Mouse (Mus musculus) adrenal gland, adult 8-10 months (tissue): ENCODE data around the gene Gm17332. TPM values are rescaled to one million over a fixed set of nuclear protein-coding genes. Genes with fewer than 3 reads are reported as not detected.
"Not testable (repeated sequence)": the region's sequence is repeated elsewhere in the genome, so short reads cannot be mapped to it uniquely, and the experiment has no call there.

Experiments used
- DNase-seq: peaks from one replicate; pipeline ENCODE4 v3.0.0; 2022
- total RNA-seq, 4 experiments: library from RNA; stranded (reverse); gene quantifications; 2 replicates each; pipeline ENCODE4 v1.2.4; 2022

Gene Gm17332
- total RNA-seq = not detected

GRCm38 (mm10) chr11:31182362-31182761, at the start of gene Gm17332:
Gene Gm17332 (minus strand): TSS chr11:31182462.
- no peak for DNase-seq

DNA sequence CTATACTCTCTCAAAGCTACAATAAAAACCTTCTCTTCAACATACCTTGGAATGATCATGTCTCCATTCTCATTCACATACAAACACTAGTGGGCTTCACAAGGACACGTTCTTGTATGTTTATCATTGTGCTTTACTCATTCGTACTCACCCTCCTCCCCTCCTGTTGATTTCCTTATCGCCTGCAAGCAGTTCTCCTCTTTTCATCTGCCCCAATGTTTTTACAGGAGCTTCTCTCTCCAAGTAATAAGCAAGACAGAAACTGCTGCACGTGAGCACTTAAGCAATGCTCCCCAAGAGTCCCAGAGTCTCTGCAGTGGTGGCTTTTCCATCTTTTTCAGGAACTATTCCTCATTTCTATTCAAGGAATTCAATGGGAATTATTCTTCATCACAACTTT, 47.7 kb upstream of the Gm17332 start:
- DNase-seq = no peak

- DNase-seq = no peak
These were observed 43.1 kb upstream of the Gm17332 start for GRCm38 (mm10) chr11:31225359-31225758.

DNA sequence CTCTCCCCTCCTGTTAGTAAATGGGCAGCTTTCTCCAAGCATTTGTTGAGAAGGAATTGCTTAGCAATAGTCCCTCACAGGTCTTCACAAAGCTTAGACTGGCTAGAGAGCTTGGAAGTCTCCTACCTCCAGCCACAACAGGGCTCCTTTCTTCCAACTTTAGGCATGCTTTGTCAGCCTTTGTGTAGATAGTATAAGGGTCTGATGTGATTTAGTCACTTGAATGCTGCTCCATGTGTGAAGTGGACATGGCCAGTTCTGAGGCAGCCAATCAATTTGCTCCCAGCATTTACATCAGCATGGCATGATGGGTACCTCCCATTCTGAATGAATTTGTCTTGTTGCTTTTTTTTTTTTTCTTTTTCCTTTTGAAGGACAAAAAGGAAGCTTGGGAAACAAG, 35.7 kb upstream of the Gm17332 start:
- DNase-seq = no peak

DNA sequence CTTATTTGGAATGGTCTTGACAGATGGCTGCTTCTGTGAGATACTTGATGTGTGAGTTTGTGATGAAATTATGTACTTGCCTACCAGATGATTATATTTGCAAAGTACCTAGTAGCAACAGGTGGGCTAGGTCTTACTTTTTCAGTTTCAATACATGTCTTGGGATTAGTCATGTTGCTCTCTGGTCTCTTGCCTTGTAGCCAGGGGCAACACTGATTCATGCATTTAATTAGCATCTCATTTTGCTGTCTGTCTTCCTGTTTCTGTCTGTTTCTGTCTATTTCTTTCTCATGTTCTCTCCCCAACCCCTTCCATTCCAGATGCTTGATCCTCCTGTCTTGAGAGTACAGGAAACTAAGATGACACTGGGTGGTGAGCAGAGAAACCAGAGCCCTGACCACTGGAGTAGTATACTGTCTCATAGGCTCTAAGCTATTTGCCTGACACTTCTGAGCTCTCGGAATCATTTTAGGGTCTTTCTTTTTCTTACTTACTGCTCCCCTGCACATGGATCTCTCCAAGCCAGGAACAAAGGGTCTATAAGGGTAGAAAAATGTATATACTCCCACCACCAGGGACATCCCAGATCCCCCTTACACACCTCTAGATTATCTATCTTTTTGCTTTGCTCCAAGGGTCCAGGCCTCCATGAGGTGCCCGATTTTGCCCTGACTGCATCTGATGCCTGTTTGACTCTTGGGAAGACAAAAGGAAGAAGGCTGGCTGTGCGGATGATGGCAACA, 13.5 kb upstream of the Gm17332 start:
- DNase-seq = no peak

DNA sequence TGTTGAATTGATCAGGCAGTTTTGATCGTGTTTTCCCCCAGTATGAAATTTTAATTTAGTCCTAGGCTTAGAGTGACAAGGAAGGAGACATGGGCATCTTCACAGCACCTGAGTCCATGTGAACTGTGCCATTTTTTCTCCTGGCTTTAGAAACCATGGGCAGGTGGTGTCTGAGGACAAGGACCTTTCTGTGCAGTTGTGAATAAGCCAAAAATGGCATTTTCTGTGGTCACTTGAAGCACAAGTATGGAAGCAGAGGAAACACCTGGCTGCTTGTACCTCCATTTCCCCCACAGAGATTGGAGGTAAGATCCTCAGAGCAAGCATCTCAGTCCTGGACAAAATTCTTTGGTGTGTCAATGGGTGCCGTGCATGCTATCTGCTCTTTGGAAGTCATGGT, 12.5 kb upstream of the Gm17332 start:
- DNase-seq = no peak

GRCm38 (mm10) chr11:31170052-31170646, 12.1 kb downstream of the Gm17332 start:
- DNase-seq = peak; percentile 66

DNA sequence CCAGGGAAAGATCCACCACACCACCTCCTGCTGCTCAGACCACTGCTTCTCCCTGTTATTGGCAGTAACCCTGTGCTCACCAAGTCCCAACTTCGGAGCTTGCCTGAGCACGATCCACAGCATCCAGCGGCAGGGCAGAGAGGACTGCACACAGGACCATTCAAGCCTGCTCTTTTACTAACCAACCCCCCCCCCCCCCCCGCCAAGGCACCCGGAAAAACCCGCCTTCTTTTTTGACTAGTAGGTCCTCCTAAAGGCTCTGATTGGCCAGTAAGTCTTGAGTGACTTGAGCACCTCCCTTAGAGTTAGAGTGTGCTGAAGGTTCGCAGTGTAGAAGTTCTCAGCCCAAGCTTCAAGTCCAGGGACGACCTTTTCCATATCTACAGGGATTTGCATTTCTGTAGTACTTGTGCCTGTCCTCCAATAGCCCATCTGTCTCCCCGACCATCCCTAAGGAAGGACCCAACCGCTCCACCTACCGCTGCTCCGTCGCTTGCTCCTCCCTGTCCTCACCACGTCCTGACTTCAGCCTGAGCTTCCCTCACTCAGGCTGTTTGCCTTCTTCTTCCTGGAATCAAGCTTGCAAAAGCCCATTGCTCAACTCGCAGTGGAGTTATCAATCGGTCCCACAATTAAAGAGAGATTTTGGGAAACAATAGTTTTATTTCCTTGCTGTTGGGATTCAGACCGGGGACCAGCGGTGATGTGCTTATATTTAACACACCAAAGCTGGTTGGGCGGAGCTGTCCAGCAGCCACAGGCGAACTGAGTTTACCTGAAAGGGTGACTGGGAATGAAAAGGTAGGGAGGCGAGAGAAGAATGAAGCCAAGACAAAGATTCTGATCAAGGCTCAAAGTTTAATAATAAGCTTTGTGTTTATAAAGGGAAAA, 12.9 kb downstream of the Gm17332 start:
- DNase-seq = peak; percentile 13

- DNase-seq = no peak
These were observed 13.5 kb downstream of the Gm17332 start for GRCm38 (mm10) chr11:31168831-31169160.

DNA sequence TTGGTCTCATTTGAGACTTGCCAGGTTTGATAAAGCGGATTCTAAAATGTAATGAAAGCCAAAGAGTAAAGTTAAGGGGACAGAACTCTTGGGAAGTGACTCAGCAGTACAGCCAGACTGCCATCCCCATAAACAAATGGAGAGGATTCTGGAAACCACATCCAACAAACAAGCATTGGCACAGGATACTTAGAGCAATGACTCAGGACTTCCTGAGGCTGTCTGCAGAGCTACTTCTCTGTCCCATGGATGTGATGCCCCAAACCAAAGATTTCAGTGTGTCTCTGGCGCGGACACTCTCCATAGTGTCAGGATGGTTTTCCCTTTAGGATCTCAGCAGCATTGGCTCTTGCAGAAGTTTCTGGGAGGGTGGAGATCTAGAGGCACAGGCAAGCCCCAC, 25.2 kb downstream of the Gm17332 start:
- no peak for DNase-seq

DNA sequence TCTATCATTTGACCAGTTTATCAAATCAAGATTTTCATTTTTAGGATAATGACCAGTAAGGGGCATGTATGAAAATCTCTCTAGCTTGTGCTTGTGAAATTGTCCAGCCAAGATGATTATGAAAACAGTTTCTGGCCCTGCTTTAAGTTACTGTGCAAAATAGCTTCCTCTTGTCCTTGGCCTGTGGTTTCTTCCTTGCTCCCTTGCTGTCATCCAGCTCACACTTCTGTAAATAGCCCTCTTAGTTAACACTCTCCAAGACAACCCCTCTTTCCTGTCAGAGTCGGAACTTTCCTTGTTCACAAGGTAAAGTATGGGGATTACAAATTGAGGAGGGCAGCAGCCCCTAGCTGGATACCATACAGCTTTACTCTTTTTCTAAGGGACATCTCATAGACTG, 43.9 kb downstream of the Gm17332 start:
- not testable (repeated sequence) for DNase-seq

DNA sequence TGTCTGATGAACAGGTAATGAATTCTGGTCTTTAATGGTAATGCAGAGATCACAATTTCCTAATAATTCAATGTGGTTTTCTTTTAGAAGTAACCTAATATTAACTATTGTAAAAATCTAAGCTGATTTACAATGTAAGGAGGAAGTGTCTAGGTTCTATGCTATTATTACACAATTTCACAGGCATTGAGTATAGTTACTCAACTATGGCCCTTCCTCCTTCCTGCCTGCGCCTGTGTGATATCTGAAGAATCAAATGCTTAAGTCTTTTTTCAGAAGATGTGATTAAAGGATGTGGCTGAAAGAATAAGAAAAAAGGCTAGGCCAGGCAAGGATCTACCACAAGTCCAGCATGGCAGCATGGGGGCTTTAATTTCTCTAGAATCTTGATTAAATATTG, 47.4 kb downstream of the Gm17332 start:
- DNase-seq = not testable (repeated sequence)

GRCm38 (mm10) chr11:31133726-31134125, 48.5 kb downstream of the Gm17332 start:
- DNase-seq = not testable (repeated sequence)

Other genes starting within 250 kb of the Gm17332 start
- 10 to 100 TPM; 79.4 to 90.7 (median 82.3) TPM for gene Erlec1, start 228.1 kb downstream of the Gm17332 start, total RNA-seq
- 10 to 100 TPM in 3 of 4 experiments, 1 to 10 TPM in 1; 8.8 to 13.6 (median 12.7) TPM for gene Chac2, start 196.1 kb downstream of the Gm17332 start, total RNA-seq
- gene Stc2, start 187.6 kb upstream of the Gm17332 start, total RNA-seq = 1 to 10 TPM in 2 of 4 experiments, under 1 TPM in 2; 0.67 to 2.3 (median 1.3) TPM